Mouse (Mus musculus): ENCODE data around the gene Vps8. TPM values are rescaled to one million over a fixed set of nuclear protein-coding genes. Genes with fewer than 3 reads are reported as not detected.
A peak's percentile ranks its signal among the peaks of the same experiment; 100 is the strongest.

The Vps8 gene
- total RNA-seq, 2 experiments from 2014 or later = 57.2 to 61.5 TPM

DNA sequence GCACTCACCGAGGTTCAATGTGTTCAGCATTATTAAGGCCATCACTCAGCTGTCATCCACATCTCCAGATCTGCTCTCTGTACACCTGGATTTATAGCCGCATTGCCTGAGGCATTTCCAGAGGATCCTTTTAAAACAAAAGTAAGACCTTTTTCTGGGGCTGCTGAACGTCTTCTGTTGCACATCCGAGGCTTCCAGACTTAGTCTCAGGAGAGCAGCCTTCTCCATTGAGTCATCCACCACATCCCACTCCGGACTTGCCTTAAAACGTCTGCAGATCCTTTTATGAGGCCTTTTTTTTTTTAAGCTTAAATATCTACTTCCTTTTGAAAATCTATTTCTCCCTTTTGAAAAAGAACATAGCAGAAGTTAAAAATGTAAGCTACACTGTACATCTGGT lies 172.6 kb downstream of the Vps8 start:
- DNase-seq (ENCODE audit: extremely low spot score in 1 of 2, low spot score in 2 of 2) = no peak
- intact Hi-C loops (cut with DNase I) = no loop called here

DNA sequence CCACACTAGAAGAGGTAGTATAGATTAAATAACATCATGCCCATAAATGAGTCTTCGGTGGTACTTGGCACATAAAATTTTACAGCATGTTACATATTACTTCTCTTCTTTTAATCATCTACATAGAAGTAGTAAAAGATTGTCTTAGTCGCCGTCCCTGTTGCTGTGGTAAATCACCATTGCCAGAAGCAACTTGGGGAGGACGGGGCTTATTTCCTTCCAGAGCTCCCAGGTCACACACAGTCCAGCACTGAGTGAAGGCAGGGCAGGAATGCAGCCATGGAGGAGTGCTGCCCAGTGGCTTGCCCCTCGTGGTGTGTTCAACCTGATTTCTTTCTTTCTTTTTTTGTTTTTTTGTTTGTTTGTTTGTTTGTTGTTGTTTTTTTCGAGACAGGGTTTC lies 181.4 kb downstream of the Vps8 start:
- intact Hi-C loops (cut with DNase I) = no loop called here
- no peak for DNase-seq (ENCODE audit: extremely low spot score in 1 of 2, low spot score in 2 of 2)

DNA sequence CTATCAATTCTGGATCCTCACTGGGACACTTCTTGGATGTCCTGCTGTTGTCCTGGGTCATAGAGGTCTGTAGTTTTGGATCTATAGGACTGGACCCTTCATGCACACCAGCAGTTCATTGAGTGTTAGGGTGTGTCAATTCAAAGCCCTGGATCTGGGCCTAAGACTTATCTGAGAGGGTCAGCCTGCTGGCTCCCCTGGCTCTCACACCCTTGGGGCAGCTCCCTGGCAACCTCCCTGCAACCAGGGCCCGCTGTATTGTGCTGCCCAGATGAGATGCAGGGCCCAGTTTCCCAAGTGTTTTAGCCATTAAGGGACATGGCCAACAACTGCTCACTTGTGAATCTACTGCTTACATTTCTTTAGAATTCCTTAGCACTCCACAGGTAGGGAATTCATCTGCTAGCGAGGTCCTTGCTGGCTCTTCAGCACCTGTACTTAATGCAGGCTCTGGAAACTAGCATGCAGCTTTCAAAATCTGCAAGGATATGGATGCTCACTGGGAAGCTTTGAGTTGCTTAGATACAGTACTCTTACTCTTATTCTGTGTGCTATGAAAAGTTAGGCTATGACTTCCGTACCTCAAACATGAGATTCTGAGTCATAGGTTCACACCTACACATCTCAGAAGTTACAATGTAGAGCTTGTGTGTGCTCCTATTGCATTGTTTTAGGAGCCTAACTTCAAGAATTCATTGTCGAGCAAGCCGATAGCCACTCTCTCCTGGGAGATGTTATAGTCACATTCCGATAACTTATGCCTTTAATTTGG lies 183.5 kb downstream of the Vps8 start:
- no peak for DNase-seq (ENCODE audit: extremely low spot score in 1 of 2, low spot score in 2 of 2)
- intact Hi-C loops (cut with DNase I) = no loop called here

DNA sequence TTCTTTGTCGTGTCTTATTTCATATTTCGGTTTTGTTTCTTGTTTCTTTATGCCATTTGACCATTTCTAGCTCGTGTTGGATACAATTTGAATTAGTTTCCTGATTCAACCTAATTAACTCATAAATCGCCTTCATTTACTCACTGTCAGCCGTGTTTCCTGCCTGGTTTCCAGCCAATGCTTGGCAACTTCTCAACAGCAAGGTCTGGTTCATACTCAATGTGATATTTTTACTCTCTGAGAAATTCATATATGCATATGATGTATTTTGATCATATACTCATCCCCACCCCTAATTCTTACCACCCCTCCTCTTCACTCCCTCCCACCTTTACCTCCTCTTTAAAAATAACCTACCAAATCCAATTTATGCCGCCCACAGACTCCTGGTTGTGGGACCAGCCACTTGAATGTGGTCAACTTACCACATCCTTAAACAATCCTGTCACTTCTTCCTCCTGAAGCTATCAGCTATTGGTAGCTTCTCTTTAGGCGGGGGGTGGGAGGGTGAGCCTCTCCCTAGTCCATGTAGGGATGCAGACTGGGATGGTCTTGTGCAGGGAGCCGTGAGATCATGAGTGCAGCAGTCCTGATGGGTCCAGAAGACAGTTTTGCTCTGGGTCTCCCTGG lies 184.2 kb downstream of the Vps8 start:
- no peak for DNase-seq (ENCODE audit: extremely low spot score in 1 of 2, low spot score in 2 of 2)
- intact Hi-C loops (cut with DNase I) = no loop called here

DNA sequence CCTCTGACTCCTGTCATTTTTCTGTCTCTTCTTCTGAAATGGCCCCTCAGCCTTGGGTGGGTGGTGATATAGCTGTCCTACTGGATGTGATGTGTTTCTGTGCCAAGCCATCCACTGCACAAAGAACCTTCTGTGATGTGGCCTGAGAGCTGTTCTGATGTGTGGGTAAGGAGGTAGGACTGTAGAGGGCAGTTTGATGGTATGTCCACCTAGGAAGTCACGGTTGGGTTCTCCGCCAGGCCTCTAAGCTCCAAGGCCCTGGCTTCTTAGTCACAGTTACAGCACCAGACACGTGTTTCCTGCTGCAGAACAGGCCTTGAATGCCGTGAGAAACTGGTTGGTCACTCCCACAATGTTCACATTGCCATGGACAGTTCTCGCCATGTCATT lies 184.7 kb downstream of the Vps8 start:
- intact Hi-C loops (cut with DNase I) = no loop called here
- DNase-seq (ENCODE audit: extremely low spot score in 1 of 2, low spot score in 2 of 2) = no peak

DNA sequence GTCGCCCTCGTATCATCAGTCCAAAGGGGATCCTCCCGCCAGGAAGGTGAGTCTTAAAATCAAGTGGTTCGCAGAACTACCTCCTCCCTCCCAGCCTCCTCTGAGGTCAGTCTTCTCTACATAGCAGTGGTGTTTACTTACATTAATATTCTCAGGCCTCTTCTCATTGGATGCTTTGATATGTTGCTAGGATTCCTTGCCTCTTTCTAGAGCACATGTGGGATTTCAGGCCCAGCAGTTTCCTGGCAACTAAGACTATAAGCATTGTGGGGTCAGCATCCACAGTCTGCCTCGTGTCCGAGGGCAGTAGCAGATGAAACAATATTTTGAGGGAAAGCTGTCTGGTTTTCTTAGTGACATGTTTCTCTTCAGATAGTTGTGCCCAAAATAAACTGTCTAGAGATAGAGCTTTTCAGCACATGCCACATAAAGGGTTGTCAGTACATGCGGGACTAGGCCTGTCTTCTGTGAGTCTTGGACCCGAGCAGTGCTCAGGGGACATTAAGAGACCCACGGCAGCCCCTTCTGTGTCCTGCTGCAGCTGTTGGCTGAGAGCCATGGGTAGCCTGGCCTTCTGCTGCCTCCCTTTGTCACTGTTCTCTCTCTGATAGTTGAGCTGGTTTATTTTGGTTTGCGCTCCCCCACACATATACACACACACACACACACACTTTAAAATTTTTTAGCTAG lies 185.4 kb downstream of the Vps8 start:
- intact Hi-C loops (cut with DNase I) = no loop called here
- DNase-seq (ENCODE audit: extremely low spot score in 1 of 2, low spot score in 2 of 2) = no peak

DNA sequence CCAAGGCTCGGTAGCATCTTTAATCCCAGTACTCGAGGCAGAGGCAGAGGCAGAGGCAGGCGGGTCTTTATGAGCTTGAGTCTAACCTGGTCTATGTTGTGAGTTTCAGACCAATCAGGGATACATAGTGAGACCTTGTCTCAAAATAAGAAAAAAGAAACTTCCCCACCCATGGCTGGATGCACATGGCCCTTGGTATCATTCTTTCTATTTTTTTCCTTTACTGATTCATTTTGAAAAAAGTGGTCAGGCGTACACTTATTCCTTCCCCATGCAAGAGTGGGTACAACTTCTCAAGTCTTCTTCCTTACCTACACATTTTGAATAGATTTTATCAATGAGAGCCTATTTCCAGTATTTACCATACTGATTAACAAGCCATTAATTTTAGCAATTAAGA lies 187.6 kb downstream of the Vps8 start:
- no peak for DNase-seq (ENCODE audit: extremely low spot score in 1 of 2, low spot score in 2 of 2)
- intact Hi-C loops (cut with DNase I) = no loop called here

DNA sequence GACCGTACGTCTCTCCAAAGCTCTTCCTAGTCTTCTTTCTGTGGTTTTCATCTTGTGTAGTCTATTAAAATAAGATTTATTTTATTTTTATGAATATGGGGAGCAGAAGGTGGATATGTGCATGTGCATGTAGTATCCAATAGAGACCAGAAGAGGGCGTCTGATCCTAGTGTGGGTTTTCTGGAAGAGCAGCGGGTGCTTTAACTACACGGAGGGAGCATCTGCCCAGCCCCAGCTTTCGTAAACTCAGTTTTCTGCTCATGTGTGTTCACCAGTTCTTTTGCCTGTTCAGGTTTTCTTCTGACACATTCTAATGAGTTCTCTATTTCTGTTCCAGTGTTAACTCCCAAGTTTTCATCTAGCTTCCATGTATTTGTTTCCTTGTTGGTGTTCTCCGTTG lies 192.9 kb downstream of the Vps8 start:
- DNase-seq (ENCODE audit: extremely low spot score in 1 of 2, low spot score in 2 of 2) = peak in 1 of 2 experiments; percentile 50
- intact Hi-C loops (cut with DNase I) = loop anchor here (5.0 kb wide), 1 partner anchor 111 kb away; no protein-coding TSS in a partner anchor

DNA sequence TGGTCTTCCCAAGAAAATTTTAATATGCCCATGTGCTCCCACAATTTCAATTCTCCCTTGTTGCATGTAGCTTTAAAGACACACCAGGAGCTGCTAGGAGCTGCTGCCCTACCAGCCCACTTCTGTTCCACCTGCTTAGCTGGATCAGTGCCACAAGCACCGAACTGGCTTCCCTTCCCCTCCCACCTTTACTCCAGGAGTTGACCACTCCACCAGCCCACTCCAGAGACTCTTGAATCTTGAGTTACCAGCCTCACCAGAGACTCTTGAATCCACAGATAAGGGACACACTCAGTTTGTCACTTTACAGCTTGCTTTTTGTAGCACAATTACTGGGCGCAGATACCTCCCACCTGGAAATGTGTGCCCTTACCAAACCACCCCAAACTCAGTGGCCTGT lies 197.7 kb downstream of the Vps8 start:
- intact Hi-C loops (cut with DNase I) = no loop called here
- peak in 1 of 2 experiments; percentile 19 for DNase-seq (ENCODE audit: extremely low spot score in 1 of 2, low spot score in 2 of 2)

DNA sequence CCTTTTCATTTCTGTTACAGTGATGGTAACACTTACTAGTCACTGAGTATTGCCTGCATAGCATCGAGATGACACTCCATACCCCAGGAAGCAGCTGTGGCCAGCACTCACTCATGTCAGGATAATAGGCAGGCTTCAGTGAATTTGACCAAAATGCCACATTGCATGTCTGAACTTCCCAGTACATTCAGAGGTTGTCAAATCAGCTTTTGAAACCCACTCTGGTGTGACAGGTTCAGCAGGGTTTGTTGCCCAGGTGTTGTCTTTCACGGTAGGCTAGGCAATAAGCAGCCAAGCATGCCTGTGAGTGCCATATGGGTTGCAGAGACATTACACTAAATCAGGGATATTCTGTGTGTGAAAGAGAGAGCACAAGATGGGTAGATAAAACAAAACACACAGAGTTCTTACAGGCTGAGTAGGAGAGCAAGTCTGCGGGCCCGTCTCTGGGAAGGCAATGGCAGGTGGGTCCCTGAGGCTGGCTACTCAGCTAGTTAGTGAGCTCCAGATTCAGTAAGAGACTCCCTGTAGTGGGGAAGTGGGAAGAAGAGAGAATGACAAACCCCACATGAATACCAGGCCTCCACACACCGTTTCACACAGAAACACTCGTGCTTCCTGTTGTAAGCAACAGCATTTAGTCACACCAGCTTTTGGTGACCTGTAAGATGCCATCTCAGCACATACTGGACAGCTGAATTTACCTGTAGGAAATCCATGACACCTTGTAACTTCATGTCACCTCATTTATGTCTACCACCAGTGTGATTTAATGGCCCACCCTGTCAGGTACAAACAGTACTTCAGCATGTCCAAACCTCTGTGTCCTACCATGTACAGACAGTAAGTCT lies 203.1 kb downstream of the Vps8 start:
- intact Hi-C loops (cut with DNase I) = no loop called here
- no peak for DNase-seq (ENCODE audit: extremely low spot score in 1 of 2, low spot score in 2 of 2)

DNA sequence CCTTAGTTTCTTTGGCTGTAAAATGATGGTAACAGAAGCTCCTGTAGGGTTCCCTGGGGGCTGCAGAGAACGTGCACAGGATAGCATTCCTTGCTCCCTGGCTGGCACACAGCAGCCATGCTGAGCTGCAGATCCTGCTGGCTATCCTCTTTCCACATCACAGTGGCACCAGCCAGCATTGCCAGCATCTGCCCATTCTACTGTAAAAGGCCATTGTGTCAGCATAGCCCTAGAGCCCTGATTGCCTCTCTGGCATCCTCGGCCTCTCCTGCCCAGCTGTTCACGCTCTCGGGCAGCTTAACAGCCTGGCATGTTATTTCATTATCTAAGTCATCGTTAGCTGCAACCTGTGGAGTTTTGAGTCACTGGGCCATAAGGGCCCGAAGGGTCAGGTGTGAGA lies 204.3 kb downstream of the Vps8 start:
- DNase-seq (ENCODE audit: extremely low spot score in 1 of 2, low spot score in 2 of 2) = no peak
- intact Hi-C loops (cut with DNase I) = no loop called here

DNA sequence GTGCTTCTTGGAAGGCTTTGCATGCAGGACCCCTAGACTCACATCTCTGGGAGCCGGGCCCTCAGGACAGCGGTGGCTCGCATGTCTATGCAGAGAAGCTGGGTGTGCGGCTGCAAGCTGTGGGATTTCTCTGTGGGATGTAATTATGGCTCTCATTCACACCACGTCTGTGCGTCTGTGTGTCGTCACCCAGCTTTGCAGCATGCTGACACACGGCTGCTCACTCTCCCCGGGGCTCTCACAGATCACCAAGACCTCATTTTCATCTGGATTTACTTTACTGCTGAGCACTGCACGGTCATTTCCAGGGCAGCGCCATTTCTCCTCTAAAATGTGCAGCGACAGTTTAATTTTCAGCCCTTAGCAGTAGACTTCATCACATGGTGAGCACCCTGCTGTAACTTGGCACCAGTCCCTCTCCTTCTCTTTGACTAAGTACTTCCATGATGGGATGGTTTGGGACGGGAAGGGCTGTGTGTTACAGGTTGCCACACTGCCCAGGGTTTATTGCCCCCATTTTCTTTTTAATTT lies 205.2 kb downstream of the Vps8 start:
- no peak for DNase-seq (ENCODE audit: extremely low spot score in 1 of 2, low spot score in 2 of 2)
- intact Hi-C loops (cut with DNase I) = no loop called here

DNA sequence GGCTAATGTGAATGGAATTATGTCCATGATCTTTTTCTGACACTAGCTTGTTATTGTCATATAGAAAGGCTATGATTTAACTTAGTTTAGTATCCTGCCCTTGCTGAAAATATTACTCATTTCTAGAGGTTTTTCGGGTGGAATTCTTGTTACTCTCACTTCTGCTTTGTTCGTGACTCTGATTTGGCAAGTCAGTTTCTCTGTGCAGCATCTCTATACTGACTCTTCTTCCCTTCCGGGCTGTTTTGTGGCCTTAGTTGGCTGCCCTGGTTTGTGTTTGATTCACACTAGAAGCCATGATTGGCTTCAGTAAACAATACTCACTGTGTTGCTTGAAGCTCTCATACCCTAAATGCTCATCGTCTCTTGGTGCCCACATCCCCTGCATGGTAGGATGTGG lies 207.7 kb downstream of the Vps8 start:
- DNase-seq (ENCODE audit: extremely low spot score in 1 of 2, low spot score in 2 of 2) = no peak
- intact Hi-C loops (cut with DNase I) = no loop called here

DNA sequence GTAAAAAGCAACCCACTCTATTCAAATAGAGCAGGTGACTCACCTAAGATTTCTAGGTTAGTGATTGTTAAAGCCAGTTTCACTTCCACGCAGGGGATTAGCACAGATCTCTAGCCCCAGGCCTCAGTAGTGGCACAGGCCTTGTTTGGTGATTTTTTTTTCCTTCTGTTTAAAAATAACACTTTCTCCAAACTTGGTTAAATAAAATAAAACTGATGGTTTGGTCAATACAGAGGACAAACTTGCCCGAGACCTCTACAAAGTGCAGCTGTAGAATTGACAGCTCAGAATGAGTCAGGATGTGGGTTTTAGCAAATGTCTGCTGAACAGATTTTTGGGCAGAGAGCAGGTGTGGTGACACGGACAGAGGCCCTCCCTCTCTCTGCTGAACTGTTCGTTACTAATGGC lies 208.9 kb downstream of the Vps8 start:
- intact Hi-C loops (cut with DNase I) = no loop called here
- no peak for DNase-seq (ENCODE audit: extremely low spot score in 1 of 2, low spot score in 2 of 2)

DNA sequence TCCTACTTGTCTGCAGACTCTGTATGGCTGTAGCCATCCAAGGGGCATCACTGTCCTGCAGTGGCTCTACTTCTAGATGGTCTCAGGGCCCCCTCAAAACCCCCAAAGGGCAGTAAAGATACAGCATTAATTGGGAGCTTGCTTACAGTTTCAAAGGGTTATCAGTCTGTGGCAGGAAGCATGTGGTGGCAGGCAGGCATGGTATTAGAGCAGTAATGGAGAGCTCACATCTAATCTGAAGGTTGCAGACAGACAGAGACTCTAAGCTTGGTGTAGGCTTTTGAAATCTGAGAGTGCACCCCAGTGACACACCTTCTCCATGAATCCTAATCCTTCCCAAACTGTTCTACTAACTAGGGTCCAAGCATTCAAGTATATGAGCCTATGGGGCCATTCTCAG lies 211.5 kb downstream of the Vps8 start:
- intact Hi-C loops (cut with DNase I) = no loop called here
- no peak for DNase-seq (ENCODE audit: extremely low spot score in 1 of 2, low spot score in 2 of 2)

DNA sequence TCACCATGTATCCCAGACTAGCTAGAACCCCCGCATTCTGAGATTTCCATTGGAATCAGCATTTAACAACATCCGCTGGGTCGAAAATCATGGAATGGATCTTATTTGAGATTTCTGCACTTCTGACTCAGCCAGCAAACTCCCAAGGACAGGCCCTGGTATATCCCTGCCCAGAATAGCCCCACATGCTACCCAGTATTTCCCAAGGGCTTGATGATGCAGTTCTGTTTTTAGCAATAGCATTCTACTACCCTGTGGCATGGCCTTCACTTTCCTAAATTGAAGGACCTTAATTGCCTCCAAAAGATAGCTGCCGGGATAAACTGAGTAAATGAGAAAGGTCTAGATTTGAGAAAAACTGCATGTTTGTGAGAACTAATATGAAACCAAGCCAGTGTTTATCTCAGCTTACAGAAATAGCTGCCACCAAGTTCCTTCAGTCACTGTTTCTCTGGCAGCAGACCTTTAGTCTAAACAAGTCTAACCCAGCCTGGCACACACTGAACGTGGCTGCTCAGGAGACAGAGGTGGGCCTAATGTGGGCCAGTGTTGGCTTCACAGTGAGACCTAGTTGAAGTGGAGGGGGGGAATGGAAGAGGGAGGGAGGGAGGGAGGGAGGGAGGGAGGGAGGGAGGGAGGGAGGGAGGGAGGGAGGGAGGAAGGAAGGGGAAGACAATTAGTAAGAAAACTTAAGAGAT lies 213.4 kb downstream of the Vps8 start:
- intact Hi-C loops (cut with DNase I) = no loop called here

DNA sequence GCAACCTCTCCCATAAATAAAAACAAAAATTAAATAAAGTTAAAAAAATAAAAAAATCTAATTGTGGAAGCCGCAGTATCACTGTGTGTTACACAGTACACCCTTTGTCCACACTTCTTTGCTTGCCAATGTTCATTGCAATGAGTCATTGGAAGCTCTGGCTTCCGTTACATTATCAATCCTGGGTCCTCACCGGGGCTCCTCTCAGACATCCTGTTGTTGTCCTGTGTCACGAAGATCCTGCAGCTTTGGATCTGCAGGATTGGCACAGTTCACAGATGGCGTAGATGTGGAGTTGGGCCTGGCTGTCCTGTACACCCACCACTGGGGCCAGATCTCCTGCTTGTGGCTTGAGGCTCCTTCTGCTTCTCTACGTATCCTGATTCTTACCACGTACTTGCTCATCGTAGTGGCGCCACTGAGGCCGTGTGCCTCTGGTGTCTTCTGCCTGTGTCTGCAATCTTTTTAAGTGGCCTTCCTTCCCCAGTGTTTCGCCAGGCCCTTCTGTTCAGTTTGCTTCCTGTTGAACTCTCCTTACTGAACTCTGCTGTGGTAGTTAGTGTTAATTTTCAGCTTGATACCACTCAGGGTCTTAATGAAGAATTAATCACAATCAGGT lies 214.4 kb downstream of the Vps8 start:
- intact Hi-C loops (cut with DNase I) = no loop called here
- no peak for DNase-seq (ENCODE audit: extremely low spot score in 1 of 2, low spot score in 2 of 2)

More for the DNA sequence above, 213.4 kb downstream of the Vps8 start:
- no peak for DNase-seq (ENCODE audit: extremely low spot score in 1 of 2, low spot score in 2 of 2)
